Mouse (Mus musculus): ENCODE data around the gene Col4a3.

Gene Col4a3

GRCm38 (mm10) chr1:82586713-82587399 is at the start of gene Col4a3, which contains the start of gene Col4a4:
TSS of gene Col4a3 (plus strand) at chr1:82586921.
TSS of gene Col4a4 (minus strand) at chr1:82586849.
- no peak for DNase-seq (ENCODE audit: low spot score in 2 of 2)

- no peak for DNase-seq (ENCODE audit: low spot score in 2 of 2)
Measured at GRCm38 (mm10) chr1:82537848-82538247, 48.9 kb upstream of the Col4a3 start.

GRCm38 (mm10) chr1:82540056-82540455 is 46.7 kb upstream of the Col4a3 start:
- DNase-seq (ENCODE audit: low spot score in 2 of 2) = no peak

- DNase-seq (ENCODE audit: low spot score in 2 of 2) = no peak
Measured at GRCm38 (mm10) chr1:82543934-82544333, 42.8 kb upstream of the Col4a3 start.

GRCm38 (mm10) chr1:82544419-82545185 is 42.1 kb upstream of the Col4a3 start:
- no peak for DNase-seq (ENCODE audit: low spot score in 2 of 2)

GRCm38 (mm10) chr1:82545199-82545960 is 41.3 kb upstream of the Col4a3 start:
- DNase-seq (ENCODE audit: low spot score in 2 of 2) = no peak

DNA sequence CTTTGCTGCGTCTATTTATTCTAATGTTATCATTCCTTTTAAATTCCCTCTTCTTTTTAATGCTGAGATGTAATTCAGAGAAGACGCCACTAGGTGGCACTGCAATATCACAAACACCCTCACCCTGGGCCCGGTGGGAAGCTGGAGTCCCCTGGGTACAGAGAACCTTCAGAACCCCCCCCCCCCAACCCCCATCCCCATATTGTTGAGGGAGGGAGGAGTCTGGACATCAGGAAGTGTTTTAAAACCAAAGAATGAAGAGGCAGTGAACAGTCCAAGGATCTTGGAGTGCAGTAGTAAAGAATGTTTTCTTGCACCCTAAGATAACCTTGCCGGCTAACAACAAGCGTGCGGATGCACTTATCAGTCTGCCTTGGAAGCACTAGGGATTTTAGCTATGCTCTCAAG is 32.3 kb upstream of the Col4a3 start:
- DNase-seq (ENCODE audit: low spot score in 2 of 2) = peak in 1 of 2 experiments; percentile 12

DNA sequence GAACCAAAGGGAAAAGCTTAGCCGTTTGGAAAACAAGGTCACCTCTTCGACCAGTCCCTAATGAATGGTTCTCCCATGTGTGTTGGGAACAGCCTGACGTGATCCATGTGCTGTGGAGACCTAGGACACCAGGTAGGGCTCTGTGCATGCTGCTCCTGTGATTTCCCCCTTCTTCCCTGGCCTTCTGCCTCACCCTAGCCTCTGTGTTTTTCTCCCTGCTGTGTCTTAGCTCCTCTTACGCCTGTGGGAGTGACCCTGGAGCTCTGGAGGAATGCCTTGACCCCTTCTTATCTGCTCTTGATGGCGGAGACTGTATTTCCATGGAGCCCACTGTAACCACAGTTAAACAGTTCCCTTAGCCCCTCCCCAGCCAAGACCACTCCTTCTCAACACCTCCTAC is 31.8 kb upstream of the Col4a3 start:
- DNase-seq (ENCODE audit: low spot score in 2 of 2) = no peak

GRCm38 (mm10) chr1:82560223-82560622 is 26.5 kb upstream of the Col4a3 start:
- DNase-seq (ENCODE audit: low spot score in 2 of 2) = peak; percentile 38

DNA sequence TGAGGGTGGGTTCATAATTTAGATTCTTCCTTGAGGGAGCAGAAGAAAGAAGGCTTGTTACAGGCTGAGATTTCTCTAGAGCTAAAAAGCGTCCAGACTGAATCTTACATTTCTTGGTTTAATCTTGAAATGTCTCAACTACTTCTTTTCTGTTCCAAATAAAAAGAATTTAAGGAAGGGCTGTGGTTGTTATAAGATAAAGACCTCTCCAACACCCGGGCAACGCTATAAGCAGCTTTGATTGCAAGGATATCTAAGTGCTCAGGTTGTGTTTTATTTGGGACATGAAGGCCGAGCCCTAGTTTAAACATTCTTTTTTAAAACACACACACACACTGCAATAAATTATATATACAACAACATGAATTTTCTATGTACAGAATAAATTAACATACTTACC is 17.3 kb upstream of the Col4a3 start:
- DNase-seq (ENCODE audit: low spot score in 2 of 2) = no peak

DNA sequence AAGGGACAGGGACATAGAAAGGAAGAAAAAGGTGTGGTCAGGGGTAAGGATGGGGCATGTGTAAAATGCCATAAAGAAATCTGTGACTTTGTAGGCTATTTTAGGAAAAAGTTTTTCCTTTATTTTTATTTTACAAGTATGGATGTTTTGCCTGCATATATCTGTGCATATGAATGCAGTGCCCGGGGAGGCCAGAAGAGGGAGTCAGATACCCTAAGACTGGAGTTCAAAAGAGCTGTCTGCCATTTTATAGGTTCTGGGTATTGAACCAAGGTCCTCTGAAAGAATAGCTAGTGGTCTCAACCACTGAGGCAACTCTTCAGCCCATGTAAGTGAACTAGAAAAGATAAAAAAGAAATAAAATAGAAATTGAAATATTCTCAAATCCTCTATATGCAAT is 15.0 kb upstream of the Col4a3 start:
- DNase-seq (ENCODE audit: low spot score in 2 of 2) = no peak

DNA sequence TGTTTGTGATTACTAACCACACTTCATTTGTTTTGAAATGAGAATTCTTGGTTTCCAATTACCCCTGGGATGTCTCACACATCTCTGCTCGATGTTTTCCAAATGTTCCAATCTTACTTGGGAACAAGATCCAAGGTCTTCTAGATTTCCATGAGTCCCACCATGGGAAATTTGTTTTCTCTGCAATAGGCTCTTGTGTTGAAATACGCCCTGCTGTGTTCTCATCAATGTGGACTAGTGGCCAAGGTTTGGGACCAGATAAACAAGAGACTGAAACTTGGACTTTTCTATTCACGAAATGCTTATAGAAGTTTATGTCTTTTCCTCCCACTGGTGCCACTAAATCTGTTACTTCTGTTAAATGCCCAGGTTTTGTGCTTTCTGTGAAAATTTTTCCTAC is 11.0 kb upstream of the Col4a3 start:
- no peak for DNase-seq (ENCODE audit: low spot score in 2 of 2)

DNA sequence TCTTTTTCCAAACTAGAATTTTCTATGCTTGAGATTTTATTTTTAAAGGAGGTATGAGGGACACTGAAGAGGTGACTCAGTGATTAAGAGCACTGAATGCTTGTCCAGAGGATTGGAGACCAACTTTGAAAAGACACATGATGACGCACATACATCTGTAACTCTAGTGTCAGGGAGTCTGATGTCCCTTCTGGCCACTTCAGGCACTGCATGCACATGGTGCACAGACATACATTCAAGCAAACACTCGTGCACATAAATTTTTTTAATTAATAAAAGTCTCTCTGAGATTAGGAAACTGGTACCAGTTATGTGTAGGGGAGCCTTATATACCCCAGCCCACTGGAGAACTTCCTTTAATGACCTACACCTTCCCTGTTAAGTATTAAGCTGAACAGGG is 10.5 kb upstream of the Col4a3 start:
- DNase-seq (ENCODE audit: low spot score in 2 of 2) = no peak

- no peak for DNase-seq (ENCODE audit: low spot score in 2 of 2)
Measured at GRCm38 (mm10) chr1:82577339-82577738, 9.4 kb upstream of the Col4a3 start.

- DNase-seq (ENCODE audit: low spot score in 2 of 2) = no peak
Measured at GRCm38 (mm10) chr1:82577915-82578314, 8.8 kb upstream of the Col4a3 start.

DNA sequence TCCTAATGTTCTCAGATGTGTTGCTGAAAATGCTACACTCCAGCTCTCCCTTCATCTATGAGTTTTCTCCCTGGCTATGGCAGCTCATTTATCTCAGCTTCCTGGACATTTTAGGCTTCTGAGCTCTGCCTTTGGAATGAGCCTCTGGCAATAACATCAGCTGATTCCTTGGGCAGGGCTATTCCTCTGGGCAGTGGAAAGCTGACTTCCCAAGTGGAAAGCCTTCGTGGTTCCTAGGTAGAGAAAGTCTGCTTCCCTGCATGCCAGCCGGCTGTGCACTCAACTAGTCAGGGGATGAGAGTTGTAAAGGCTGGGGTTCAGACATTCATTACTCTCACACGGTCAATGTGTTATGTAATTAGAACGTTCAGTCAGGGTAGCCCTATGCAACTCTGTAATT is 8.4 kb upstream of the Col4a3 start:
- no peak for DNase-seq (ENCODE audit: low spot score in 2 of 2)

- no peak for DNase-seq (ENCODE audit: low spot score in 2 of 2)
Measured at GRCm38 (mm10) chr1:82585981-82586380, 740 bp upstream of the Col4a3 start.

DNA sequence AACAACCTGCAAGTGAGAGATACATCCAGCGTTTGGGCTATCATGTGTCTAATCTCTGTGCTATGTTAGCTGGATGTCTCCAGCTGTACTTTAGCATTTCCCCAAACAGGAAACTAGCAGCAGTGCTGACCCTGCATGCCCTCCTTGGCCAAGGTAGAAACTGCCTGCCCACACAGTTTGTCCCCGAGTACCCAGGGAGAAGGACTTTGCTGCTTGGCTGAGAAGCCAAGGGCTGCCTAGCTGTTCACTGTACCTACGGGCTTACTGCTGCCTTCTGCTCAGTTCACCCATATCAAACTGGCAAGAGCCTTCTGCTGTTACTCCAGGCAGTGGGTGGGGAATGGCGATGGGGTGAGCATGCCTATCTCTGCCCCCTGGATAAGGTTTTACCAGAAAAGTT is 3.5 kb downstream of the Col4a3 start:
- no peak for DNase-seq (ENCODE audit: low spot score in 2 of 2)

DNA sequence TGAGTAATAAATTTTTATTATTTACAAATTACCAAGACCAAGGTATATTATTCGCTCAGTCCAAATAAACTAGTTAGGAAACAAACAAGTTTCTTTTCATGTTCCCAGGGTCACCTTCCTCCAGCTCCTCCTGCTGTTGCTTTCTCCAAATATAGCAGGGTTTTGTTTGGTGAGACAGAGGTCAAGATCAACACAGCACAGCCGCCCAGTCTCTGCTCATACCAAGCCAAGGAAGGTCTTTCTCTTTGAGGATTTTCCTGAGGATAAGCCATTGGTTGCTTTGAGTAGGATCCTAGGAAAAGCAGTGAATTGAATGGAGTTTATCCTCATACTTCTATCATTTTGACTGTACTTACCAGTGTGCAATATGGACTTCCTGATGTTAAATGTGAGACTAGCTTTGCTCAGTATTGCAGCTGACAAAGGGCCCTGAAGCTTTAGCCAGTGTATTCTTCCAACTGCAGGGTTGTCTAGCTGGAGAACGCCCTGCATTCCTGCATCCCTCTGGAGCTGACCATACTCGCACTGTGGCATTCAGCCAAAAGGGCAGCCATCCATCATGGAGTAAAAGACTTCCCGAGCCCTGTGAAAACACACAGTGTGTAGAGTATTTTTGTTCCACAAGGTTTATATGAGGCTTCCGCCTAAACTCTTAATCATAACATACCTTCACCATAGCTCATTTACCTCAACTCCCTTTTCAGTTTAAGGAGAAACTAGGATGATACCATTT is 10.3 kb downstream of the Col4a3 start:
- no peak for DNase-seq (ENCODE audit: low spot score in 2 of 2)

GRCm38 (mm10) chr1:82603198-82603950 is 16.7 kb downstream of the Col4a3 start:
- DNase-seq (ENCODE audit: low spot score in 2 of 2) = no peak

GRCm38 (mm10) chr1:82605347-82605746 is 18.6 kb downstream of the Col4a3 start:
- no peak for DNase-seq (ENCODE audit: low spot score in 2 of 2)

Data from frontal cortex, postnatal 36 days (tissue).